In the genomic region with DNA sequence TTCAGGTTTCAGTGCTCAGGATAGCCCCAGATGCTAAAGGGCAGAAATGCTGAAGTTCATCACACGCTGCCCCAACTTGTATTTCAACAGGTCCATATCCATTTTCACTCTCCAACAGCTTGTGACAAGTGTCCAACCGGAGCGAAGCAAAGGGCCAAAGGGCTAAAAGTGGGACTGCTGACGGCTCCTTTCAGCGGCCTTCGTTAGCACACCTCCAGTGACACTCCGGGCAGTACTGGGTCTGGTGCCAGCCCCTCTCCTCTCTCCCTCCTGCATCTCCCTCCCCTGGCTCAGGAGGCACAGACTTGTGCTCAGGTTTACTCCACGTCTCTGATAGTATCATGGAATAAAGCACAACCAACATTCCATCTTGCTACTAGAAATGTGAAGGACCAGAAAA, we compare ENCODE assay signal across 21 mouse cellular contexts.
DNase-seq lines count a peak whose midpoint lies in the region.
"Had no signal": no experiment of that assay in that cellular context is flagged by ENCODE, and none has a peak within 500 bp of the region (broad histone marks: within the 10 kb centered on the region; RNA-seq: fewer than 3 reads in every experiment).

No protein-coding gene starts in this region.

- H3K27ac ChIP-seq in heart, embryonic 10.5 days: no peak overlapping the region
- H3K27ac ChIP-seq: embryonic facial prominence, embryonic 10.5 days; hindbrain, embryonic 12.5 days; layer of hippocampus, adult 2 months; midbrain, embryonic 10.5 days; neural tube, embryonic 13.5 days had no signal

- H3K27me3 ChIP-seq in heart, embryonic 10.5 days (ENCODE audit: insufficient read depth, poor library complexity, severe bottlenecking): peaks cover 18% of the 10 kb centered on the region
- H3K27me3 ChIP-seq: hindbrain, embryonic 12.5 days had no signal

- peak; percentile 83 for DNase-seq in gastrocnemius, adult 18-20 months (ENCODE audit: low spot score)
- no peak for DNase-seq in gastrocnemius, postnatal 4 days (ENCODE audit: low spot score in 2 of 2)
- DNase-seq in gastrocnemius, postnatal 10 days: peak; percentile 25
- DNase-seq in heart, embryonic 10.5 days (ENCODE audit: low spot score): peak; percentile 77
- DNase-seq in heart, postnatal 10 days: peak; percentile 72 to 73
- DNase-seq in adrenal gland, postnatal 10 days: no peak
- DNase-seq in adrenal gland, postnatal 25 days: no peak
- no peak for DNase-seq in thymus, postnatal 14 days
- DNase-seq: adrenal gland, postnatal 14 days; cerebellum, adult 9-11 months; kidney, adult 8-10 months; kidney, postnatal 14 days; retina, postnatal 1 day; right cerebral cortex, postnatal 25 days; thymus, postnatal 25 days had no signal

- no peak overlapping the region for H3K4me3 ChIP-seq in heart, embryonic 10.5 days
- H3K4me3 ChIP-seq: embryonic facial prominence, embryonic 10.5 days; hindbrain, embryonic 12.5 days; layer of hippocampus, adult 2 months; midbrain, embryonic 10.5 days; myocyte; neural tube, embryonic 13.5 days had no signal

- H3K9me3 ChIP-seq in heart, embryonic 10.5 days: no peaks in the 10 kb centered on the region
- H3K9me3 ChIP-seq: embryonic facial prominence, embryonic 10.5 days; hindbrain, embryonic 12.5 days; midbrain, embryonic 10.5 days; neural tube, embryonic 13.5 days had no signal

- intact Hi-C loops in heart, postnatal 10 days (cut with DNase I): no loop called here

- WGBS in heart, embryonic 10.5 days: 54% methylated on average over 8 of the region's 8 CpGs

- H3K36me3 ChIP-seq in heart, embryonic 10.5 days: no peaks in the 10 kb centered on the region
- H3K36me3 ChIP-seq: embryonic facial prominence, embryonic 10.5 days; hindbrain, embryonic 12.5 days; midbrain, embryonic 10.5 days; neural tube, embryonic 13.5 days had no signal

- no peaks in the 10 kb centered on the region for H3K4me1 ChIP-seq in heart, embryonic 10.5 days

Comparison
In these comparisons a context has a peak if more than half of its experiments do, and no peak if none do; other contexts are left out.
1. DNase-seq: peak in gastrocnemius, adult 18-20 months (single experiment), gastrocnemius, postnatal 10 days (single experiment), heart, embryonic 10.5 days (single experiment) and heart, postnatal 10 days (2 of 2); none in gastrocnemius, postnatal 4 days (0 of 2), adrenal gland, postnatal 10 days (single experiment), adrenal gland, postnatal 25 days (single experiment) and thymus, postnatal 14 days (single experiment).